Mouse (Mus musculus) cerebellum, adult 2 months (tissue): ENCODE measurements around the gene Alppl2.

Experiments used
- CTCF ChIP-seq: fragments of 200-500 bp; IDR thresholded peaks from 2 replicates; pipeline ENCODE4 v1.5.1; 2011; ENCODE audit warnings: low read depth, mild to moderate bottlenecking, control low read depth, low read length, moderate library complexity, borderline replicate concordance; ENCODE audit not compliant: insufficient read depth
- POLR2A ChIP-seq: fragments of 200-500 bp; IDR thresholded peaks from 2 replicates; pipeline ENCODE4 v1.6.1; 2011; ENCODE audit warnings: low read length, control low read depth, borderline replicate concordance; ENCODE audit not compliant: insufficient read depth

DNA sequence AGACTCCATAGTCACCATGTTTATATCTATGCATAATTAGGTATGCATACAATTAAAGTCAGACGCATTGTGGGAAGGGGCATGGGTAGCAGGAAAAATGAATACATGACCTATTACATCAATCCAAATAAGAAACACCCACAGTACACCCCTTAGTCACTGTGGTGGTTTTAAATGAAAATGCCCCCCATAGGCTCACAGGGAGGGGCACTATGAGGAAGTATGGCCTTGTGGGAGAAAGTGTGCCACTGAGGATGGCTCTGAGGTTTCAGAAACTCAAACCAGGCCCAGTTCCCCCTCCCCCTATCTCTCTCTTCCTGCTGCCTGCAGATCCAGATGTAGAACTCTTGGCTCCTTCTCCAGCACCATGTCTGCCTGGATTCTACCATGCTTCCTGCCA, 14.2 kb upstream of the Alppl2 start:
- TF ChIP-seq CTCF (no peak), POLR2A (no peak)
